Mouse (Mus musculus) lung, postnatal 36 days (tissue): ENCODE results near the gene 1700006A11Rik.
"Not testable (repeated sequence)": the region's sequence is repeated elsewhere in the genome, so short reads cannot be mapped to it uniquely, and the experiment has no call there.

Experiments used
- DNase-seq: peaks from one replicate; pipeline ENCODE4 v3.0.0; 2022; ENCODE audit warnings: mixed read lengths

1700006A11Rik gene

GRCm38 (mm10) chr3:124425940-124426339 lies at the start of gene 1700006A11Rik:
1700006A11Rik (minus strand) TSS chr3:124426040.
- no peak for DNase-seq

DNA sequence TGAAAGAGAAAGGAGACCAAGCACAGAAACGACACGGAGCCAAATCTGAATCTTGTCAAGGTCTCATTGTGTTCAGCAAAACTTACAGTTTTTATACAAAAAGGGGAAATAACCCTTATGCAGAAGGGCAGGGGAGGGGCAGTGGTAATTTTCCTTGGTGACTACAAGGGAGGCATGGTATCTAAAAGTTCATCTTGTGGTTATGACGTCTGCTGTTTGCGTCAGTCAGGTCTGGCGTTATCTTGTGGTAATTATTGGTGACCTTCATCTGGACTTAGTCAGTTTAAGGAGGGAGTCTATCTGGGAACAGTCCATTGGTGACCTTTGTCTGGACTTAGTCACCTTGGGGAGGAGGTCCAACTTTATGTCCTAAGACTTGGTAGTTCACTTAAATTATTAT lies 48.5 kb upstream of the 1700006A11Rik start:
- not testable (repeated sequence) for DNase-seq

GRCm38 (mm10) chr3:124466102-124466730 lies 40.4 kb upstream of the 1700006A11Rik start:
- DNase-seq, result no peak

DNA sequence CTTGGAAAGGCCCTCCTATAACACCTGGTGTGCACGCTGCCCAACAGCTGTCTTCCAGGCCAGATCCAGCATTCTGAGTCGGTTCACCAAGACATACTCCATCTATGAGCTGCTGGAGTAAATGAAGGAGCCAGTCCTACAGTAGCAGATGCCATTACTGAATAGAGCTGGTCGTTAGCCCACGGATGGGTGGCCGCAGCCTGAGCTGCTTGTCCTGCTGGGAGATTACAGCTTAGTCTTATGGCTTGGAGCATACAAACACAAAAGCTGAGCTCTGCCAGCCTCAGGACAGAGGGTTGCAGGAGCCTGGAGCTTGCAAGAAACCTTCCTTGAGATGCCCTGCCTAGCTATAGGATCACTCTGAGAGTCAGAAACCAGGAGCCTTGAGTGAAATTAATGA lies 33.6 kb downstream of the 1700006A11Rik start:
- DNase-seq, result no peak

DNA sequence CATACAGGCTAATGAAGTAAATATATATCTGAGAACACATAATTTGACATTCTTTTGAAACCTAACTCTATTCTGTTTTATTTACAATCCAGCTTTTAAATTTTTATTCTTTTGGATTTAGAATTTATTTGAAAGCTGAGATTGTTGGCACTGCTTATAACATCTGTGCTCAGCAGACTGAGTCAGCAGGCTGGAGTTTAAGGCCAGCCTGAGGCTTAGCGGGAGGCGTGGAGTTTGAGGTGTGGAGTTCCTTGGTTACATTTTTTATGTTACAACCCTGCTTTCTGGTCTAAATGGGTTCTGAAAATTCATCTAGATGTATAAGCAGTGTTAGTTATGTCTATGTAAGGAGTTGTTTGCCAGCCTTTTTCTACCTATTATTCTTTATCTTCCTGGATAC lies 35.7 kb downstream of the 1700006A11Rik start:
- no peak for DNase-seq

GRCm38 (mm10) chr3:124389650-124390049 lies 36.2 kb downstream of the 1700006A11Rik start:
- no peak for DNase-seq

- peak; percentile 0 for DNase-seq
Measured at GRCm38 (mm10) chr3:124385377-124385776, 40.5 kb downstream of the 1700006A11Rik start.

- DNase-seq, result no peak
Measured at GRCm38 (mm10) chr3:124372031-124372430, 53.8 kb downstream of the 1700006A11Rik start.

DNA sequence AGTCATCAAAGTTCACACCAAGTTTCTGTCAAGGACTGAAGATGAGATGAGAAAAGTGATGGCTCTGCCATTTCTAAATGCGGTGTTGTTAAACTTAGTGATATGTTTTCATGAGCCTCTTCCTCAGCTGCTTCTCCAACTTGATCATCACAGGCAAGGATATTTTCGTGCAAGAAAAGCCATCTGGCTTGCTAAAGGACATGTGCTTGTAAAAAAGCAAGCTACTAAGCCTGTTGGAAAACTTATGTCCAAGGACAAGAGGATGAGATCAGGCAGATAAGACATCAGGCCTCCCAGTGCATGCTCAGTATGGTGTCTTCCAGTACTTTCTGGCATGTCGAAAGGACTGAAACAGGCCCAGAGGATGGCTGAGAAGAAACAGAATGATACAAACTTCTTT lies 68.3 kb downstream of the 1700006A11Rik start:
- DNase-seq, result no peak
